Mouse (Mus musculus): ENCODE measurements around the gene Chit1.

GRCm38 (mm10) chr1:134080881-134081450 lies 30.1 kb upstream of the Chit1 start:
- no peak for TF ChIP-seq CTCF (conservative IDR thresholded peaks at IDR 0.05; ENCODE audit: insufficient read depth, insufficient read length, low read depth, low read length)
- no peak for TF ChIP-seq POLR2A (IDR thresholded peaks at IDR 0.05; ENCODE audit: low read depth, low read length)

Data from kidney, adult 2 months (tissue).